Mouse (Mus musculus): ENCODE data around the gene Gfi1b.

The Gfi1b gene

DNA sequence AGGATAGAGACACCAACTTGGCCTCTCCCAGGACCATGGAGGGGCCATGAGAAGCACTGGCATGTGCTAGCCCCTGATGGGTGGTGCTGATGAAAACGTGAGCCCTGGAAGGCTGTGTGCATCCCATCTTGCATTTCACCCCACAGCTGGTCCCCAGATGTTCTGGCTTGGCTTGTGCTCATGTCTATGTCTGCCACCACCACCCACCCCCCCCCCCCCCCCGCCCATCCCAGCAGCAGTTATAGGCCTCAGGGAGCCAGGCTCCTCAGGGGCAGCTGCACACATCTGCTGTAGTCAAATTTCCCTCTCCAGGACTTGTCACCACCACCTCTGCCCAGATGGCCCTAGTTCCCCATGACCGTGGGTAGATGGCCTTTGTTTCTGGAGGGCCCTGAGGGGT is 51.9 kb downstream of the Gfi1b start:
- peaks cover 2% of the 10 kb centered on the region for H3K36me3 ChIP-seq (ENCODE audit: control insufficient read depth, insufficient read depth, low read length, poor library complexity, severe bottlenecking)
- no peaks in the 10 kb centered on the region for H3K27me3 ChIP-seq (ENCODE audit: control insufficient read depth, insufficient read depth, low read length, poor library complexity, severe bottlenecking)
- DNase-seq (ENCODE audit: low read depth, low spot score), result no peak

DNA sequence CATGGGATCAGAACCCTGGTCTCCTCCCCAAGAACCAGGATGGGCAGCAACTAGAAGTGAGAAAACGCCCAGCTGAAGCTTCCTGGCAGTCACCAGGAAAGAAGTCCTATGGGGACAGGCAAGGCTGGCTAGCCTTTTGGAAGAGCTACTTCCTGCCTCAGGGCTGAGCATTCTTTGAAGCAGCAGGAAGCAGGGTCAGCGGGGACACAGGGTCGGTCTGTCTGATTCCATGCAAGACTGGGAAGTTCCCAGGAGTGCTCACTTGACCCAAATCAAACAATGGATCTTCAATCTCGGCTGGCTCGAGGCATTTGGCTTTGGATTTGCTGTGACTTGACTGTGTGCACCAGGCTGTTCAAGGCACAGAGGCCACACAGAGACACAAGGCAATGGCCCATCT is 55.2 kb downstream of the Gfi1b start:
- DNase-seq (ENCODE audit: low read depth, low spot score), result no peak
- H3K36me3 ChIP-seq (ENCODE audit: control insufficient read depth, insufficient read depth, low read length, poor library complexity, severe bottlenecking), result peaks cover 2% of the 10 kb centered on the region; the same call in 1 of the 2 replicates
- H3K27me3 ChIP-seq (ENCODE audit: control insufficient read depth, insufficient read depth, low read length, poor library complexity, severe bottlenecking), result no peaks in the 10 kb centered on the region

DNA sequence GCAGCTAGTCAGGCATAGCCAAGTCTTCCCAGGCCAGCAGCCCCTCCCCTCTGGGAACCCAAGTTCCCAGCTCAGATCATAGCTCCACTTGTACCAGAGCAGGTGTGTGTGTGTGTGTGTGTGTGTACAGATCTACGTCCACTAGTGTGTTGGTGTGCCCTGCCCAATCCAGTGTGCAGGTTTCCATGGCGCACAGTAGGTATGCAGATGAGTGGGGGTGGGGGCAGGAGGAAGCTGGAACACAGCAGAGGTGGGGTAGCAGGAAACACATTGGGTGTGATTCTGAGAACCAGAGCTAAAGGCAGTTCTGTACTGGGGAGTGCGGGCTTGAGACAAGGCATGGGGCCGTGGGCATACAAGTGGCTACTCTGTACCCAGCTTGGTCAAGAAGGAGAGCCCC is 57.4 kb downstream of the Gfi1b start:
- DNase-seq (ENCODE audit: low read depth, low spot score), result no peak
- Histone ChIP-seq H3K27me3 (ENCODE audit: control insufficient read depth, insufficient read depth, low read length, poor library complexity, severe bottlenecking) (no peaks in the 10 kb centered on the region), H3K36me3 (ENCODE audit: control insufficient read depth, insufficient read depth, low read length, poor library complexity, severe bottlenecking) (no peaks in the 10 kb centered on the region; the same call in 1 of the 2 replicates)

DNA sequence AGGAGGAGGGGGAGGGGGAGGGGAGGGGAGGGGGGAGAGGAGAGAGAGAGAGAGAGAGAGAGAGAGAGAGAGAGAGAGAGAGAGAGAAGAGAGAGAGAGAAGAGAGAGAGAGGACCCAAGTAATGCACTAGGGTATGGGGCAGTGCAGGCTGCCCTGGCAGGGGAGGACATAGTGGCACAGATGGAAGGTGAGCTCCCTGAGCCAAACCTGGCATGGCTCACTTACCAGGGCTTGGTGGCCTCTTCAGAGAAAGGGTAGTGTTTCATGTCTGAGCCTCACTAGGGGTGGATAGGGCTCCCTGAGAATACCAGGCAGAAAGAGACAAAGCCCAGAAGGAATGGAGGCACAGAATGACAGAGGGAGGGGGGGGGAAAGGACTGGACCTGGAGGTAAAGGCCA is 58.0 kb downstream of the Gfi1b start:
- DNase-seq (ENCODE audit: low read depth, low spot score), result no peak
- Histone ChIP-seq H3K27me3 (ENCODE audit: control insufficient read depth, insufficient read depth, low read length, poor library complexity, severe bottlenecking) (no peaks in the 10 kb centered on the region), H3K36me3 (ENCODE audit: control insufficient read depth, insufficient read depth, low read length, poor library complexity, severe bottlenecking) (no peaks in the 10 kb centered on the region; the same call in 1 of the 2 replicates)

DNA sequence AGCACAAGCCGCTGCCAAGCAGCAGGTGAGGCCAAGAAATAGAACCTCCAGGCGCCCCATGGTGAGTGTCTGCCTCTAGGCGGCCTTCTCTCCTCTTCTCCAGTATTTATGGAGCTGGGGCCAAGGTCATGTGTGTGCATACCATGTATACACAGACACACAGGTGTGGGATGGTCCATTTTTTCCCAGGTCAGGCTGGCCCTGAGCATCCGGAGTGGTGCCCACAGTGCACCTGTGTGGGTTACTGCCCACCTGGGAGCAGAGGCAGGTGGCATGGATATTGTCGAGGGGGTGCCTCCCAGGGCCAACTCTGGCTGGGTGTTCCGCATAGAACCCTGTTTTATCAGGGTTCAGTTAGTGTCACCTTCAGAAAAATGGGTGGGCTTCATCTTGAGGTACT is 58.5 kb downstream of the Gfi1b start, which contains the start of gene Cel:
TSS of gene Cel (minus strand) at position 101 of the 400 bp plus-strand sequence.
- H3K27me3 ChIP-seq (ENCODE audit: control insufficient read depth, insufficient read depth, low read length, poor library complexity, severe bottlenecking), result no peaks in the 10 kb centered on the region
- H3K36me3 ChIP-seq (ENCODE audit: control insufficient read depth, insufficient read depth, low read length, poor library complexity, severe bottlenecking), result no peaks in the 10 kb centered on the region; the same call in 1 of the 2 replicates
- DNase-seq (ENCODE audit: low read depth, low spot score), result no peak

All from splenic B cell, adult 2 months (primary cell).